ENCODE assay signal across 10 mouse cellular contexts in the genomic region with DNA sequence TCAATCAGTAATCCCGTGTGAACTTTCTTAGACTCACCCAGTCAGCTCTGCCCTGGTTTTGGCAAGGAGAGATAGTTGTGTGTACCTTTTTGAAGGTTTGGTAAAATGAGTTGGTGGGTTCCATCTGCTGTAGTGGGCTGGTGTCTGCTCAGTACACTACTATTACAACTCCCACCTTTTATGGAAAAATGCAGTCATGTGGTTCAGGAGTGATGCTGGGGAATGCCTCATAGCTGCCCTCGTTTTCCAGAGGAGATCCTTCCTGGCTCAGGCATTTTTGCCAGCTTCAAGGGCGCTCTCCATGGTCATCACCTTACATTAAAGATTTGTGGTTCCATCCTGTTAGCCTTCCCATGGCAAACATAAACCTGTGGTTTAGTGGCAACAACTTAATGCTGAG. TPM values are rescaled to one million over a fixed set of nuclear protein-coding genes. Genes with fewer than 3 reads are reported as not detected.
DNase-seq lines count a peak whose midpoint lies in the region; ATAC-seq lines count a peak whose summit lies in the region.
"Had no signal": no experiment of that assay in that cellular context is flagged by ENCODE, and none has a peak within 500 bp of the region (broad histone marks: within the 10 kb centered on the region; RNA-seq: fewer than 3 reads in every experiment).

No protein-coding gene starts in this region.

- no peak overlapping the region for H3K9ac ChIP-seq in kidney, embryonic 16.5 days (replicated peaks; ENCODE audit: low read length)
- peak overlapping the region; percentile 16; the same call in 1 of the 2 replicates for H3K9ac ChIP-seq in intestine, embryonic 16.5 days (ENCODE audit: low read depth, low read length)
- no peak overlapping the region for H3K9ac ChIP-seq in midbrain, embryonic 16.5 days (ENCODE audit: low read depth, low read length)

- H3K27ac ChIP-seq in kidney, embryonic 16.5 days (ENCODE audit: low read length): no peak overlapping the region
- no peak overlapping the region for H3K27ac ChIP-seq in forebrain, embryonic 10.5 days
- no peak overlapping the region for H3K27ac ChIP-seq in intestine, embryonic 16.5 days (ENCODE audit: low read length)
- no peak overlapping the region for H3K27ac ChIP-seq in midbrain, embryonic 16.5 days (ENCODE audit: low read length)
- H3K27ac ChIP-seq: macrophage had no signal

- H3K4me3 ChIP-seq in kidney, embryonic 16.5 days (ENCODE audit: low read length): peak overlapping the region; percentile 93
- peak overlapping the region; percentile 96; the same call in 1 of the 2 replicates for H3K4me3 ChIP-seq in forebrain, embryonic 10.5 days
- H3K4me3 ChIP-seq in intestine, embryonic 16.5 days (ENCODE audit: low read length): no peak overlapping the region
- H3K4me3 ChIP-seq in midbrain, embryonic 16.5 days (ENCODE audit: low read depth, low read length): peak overlapping the region; percentile 2; the same call in 1 of the 2 replicates

- 35% methylated on average over 3 of the region's 3 CpGs for WGBS in kidney, embryonic 16.5 days
- WGBS in forebrain, embryonic 10.5 days: 47% methylated on average over 3 of the region's 3 CpGs
- 45% methylated on average over 3 of the region's 3 CpGs for WGBS in intestine, embryonic 16.5 days
- 42% methylated on average over 3 of the region's 3 CpGs for WGBS in midbrain, embryonic 16.5 days

- peaks cover 36% of the 10 kb centered on the region for H3K4me1 ChIP-seq in kidney, embryonic 16.5 days (ENCODE audit: insufficient read depth, low read length)
- peaks cover 67% of the 10 kb centered on the region for H3K4me1 ChIP-seq in forebrain, embryonic 10.5 days
- H3K4me1 ChIP-seq in intestine, embryonic 16.5 days (ENCODE audit: control insufficient read depth, insufficient read depth, low read length): peaks cover 27% of the 10 kb centered on the region
- H3K4me1 ChIP-seq in midbrain, embryonic 16.5 days (ENCODE audit: control insufficient read depth, insufficient read depth, low read length): peaks cover 40% of the 10 kb centered on the region

- no peak for DNase-seq in kidney, adult 8-10 months
- DNase-seq in forebrain, embryonic 10.5 days (ENCODE audit: extremely low spot score, low spot score): no peak
- DNase-seq in urinary bladder, adult 2 months (ENCODE audit: low spot score): no peak
- DNase-seq in cerebellum, postnatal 4 days (ENCODE audit: low spot score in 2 of 2): no peak
- no peak for DNase-seq in cerebellum, adult 9-11 months
- DNase-seq: cerebellum, postnatal 14 days had no signal

- H3K36me3 ChIP-seq in kidney, embryonic 16.5 days (ENCODE audit: insufficient read depth, low read length): 0 out of 2 replicates have a peak, but pooled peaks cover 5% of the 10 kb centered on the region
- H3K36me3 ChIP-seq in forebrain, embryonic 10.5 days (replicated peaks): peaks cover 39% of the 10 kb centered on the region
- no peaks in the 10 kb centered on the region for H3K36me3 ChIP-seq in intestine, embryonic 16.5 days (ENCODE audit: control insufficient read depth, insufficient read depth, low read length)
- no peaks in the 10 kb centered on the region for H3K36me3 ChIP-seq in midbrain, embryonic 16.5 days (ENCODE audit: control insufficient read depth, insufficient read depth, low read length)

- H3K27me3 ChIP-seq in kidney, embryonic 16.5 days (ENCODE audit: insufficient read depth, low read length): no peaks in the 10 kb centered on the region
- no peaks in the 10 kb centered on the region for H3K27me3 ChIP-seq in forebrain, embryonic 10.5 days (ENCODE audit: poor library complexity, severe bottlenecking)
- H3K27me3 ChIP-seq in intestine, embryonic 16.5 days (replicated peaks; ENCODE audit: control insufficient read depth, insufficient read depth, low read length): no peaks in the 10 kb centered on the region
- no peaks in the 10 kb centered on the region for H3K27me3 ChIP-seq in midbrain, embryonic 16.5 days (ENCODE audit: control insufficient read depth, insufficient read depth, low read depth, low read length)

- peak overlapping the region; percentile 97 for H3K4me2 ChIP-seq in kidney, embryonic 16.5 days (replicated peaks; ENCODE audit: low read depth, low read length)
- H3K4me2 ChIP-seq in intestine, embryonic 16.5 days (ENCODE audit: low read depth, low read length): peak overlapping the region; percentile 93; the same call in 1 of the 2 replicates
- peak overlapping the region; percentile 73 for H3K4me2 ChIP-seq in midbrain, embryonic 16.5 days (ENCODE audit: low read length)

- no peak for ATAC-seq in kidney, embryonic 16.5 days (ENCODE audit: low FRiP score, low TSS enrichment)
- no peak for ATAC-seq in intestine, embryonic 16.5 days
- ATAC-seq in midbrain, embryonic 16.5 days: no peak

- no peaks in the 10 kb centered on the region for H3K9me3 ChIP-seq in kidney, embryonic 16.5 days (ENCODE audit: low read length)
- no peaks in the 10 kb centered on the region for H3K9me3 ChIP-seq in forebrain, embryonic 10.5 days
- no peaks in the 10 kb centered on the region for H3K9me3 ChIP-seq in intestine, embryonic 16.5 days (ENCODE audit: control insufficient read depth, low read length)
- H3K9me3 ChIP-seq in midbrain, embryonic 16.5 days (replicated peaks; ENCODE audit: control insufficient read depth, low read length, poor library complexity, severe bottlenecking): no peaks in the 10 kb centered on the region

RNA-seq across cellular contexts. Expression of gene Tent4b, which starts 2.6 kb away (rescaled TPM):
- 6.3 and 6.4 TPM in 2 replicates for polyA plus RNA-seq in kidney, embryonic 16.5 days (2015; fragmentation: Nextera tagmentation; extraction: Ambion mirVana)
- polyA plus RNA-seq in forebrain, embryonic 10.5 days (2016; fragmentation: Nextera tagmentation; extraction: Ambion mirVana): 8.1 and 9.0 TPM in 2 replicates
- polyA plus RNA-seq in intestine, embryonic 16.5 days (2015; fragmentation: Nextera tagmentation; extraction: Ambion mirVana): 3.4 and 4.2 TPM in 2 replicates
- polyA plus RNA-seq in midbrain, embryonic 16.5 days (2015; fragmentation: Nextera tagmentation; extraction: Ambion mirVana): 9.7 and 11.0 TPM in 2 replicates
- polyA plus RNA-seq in urinary bladder, adult 2 months (2012; rRNA removed): 17.6 and 18.9 TPM in 2 replicates
